Mouse (Mus musculus) intestine, postnatal 0 days (tissue): ENCODE measurements around the gene Gm21760. TPM values are rescaled to one million over a fixed set of nuclear protein-coding genes. Genes with fewer than 3 reads are reported as not detected.
"Not testable (repeated sequence)": the region's sequence is repeated elsewhere in the genome, so short reads cannot be mapped to it uniquely, and the experiment has no call there.

Experiments used
- ATAC-seq: fragments of 200-750 bp; cut with Nextera tagmentation; 2 replicates; pipeline ENCODE4 v1.8.0; 2017; ENCODE audit warnings: mild to moderate bottlenecking, moderate TSS enrichment, moderate library complexity
- H3K27ac ChIP-seq: fragments of 300-500 bp; sonication (generic); 2 replicates; pipeline ENCODE4 v1.5.1; 2014; ENCODE audit warnings: mild to moderate bottlenecking, low read depth, low read length, moderate library complexity
- H3K27me3 ChIP-seq: fragments of 300-500 bp; sonication (generic); replicated peaks from 2 replicates; pipeline ENCODE4 v1.6.1; 2014; ENCODE audit warnings: low read length, mixed read lengths; ENCODE audit not compliant: control insufficient read depth, insufficient read depth
- H3K36me3 ChIP-seq: fragments of 300-500 bp; sonication (generic); 2 replicates; pipeline ENCODE4 v1.6.1; 2014; ENCODE audit warnings: mild to moderate bottlenecking, moderate library complexity; ENCODE audit not compliant: control insufficient read depth, insufficient read depth
- H3K4me1 ChIP-seq: fragments of 300-500 bp; sonication (generic); replicated peaks from 2 replicates; pipeline ENCODE4 v1.6.1; 2014; ENCODE audit warnings: antibody characterized with exemption, low read length, mixed read lengths; ENCODE audit not compliant: control insufficient read depth, insufficient read depth
- H3K4me2 ChIP-seq: fragments of 300-500 bp; sonication (generic); replicated peaks from 2 replicates; pipeline ENCODE4 v1.6.1; 2014; ENCODE audit warnings: low read depth, mild to moderate bottlenecking, moderate library complexity
- H3K4me3 ChIP-seq: fragments of 300-500 bp; sonication (generic); 2 replicates; pipeline ENCODE4 v1.5.1; 2014; ENCODE audit warnings: low read depth, low read length
- H3K9ac ChIP-seq: fragments of 300-500 bp; sonication (generic); 2 replicates; pipeline ENCODE4 v1.6.1; 2014; ENCODE audit warnings: mild to moderate bottlenecking, low read depth, low read length
- H3K9me3 ChIP-seq: fragments of 300-500 bp; sonication (generic); 2 replicates; pipeline ENCODE4 v1.6.1; 2016; ENCODE audit warnings: mixed run types; ENCODE audit not compliant: control insufficient read depth
- WGBS: fragments of 180-500 bp; shearing (Covaris S2); extraction: QIAGEN DNeasy Blood & Tissue Kit; methylation state at CpG from one replicate; pipeline ENCODE4 v1.1.7; 2014; 5-methylcytosine and 5-hydroxymethylcytosine counted together
- polyA plus RNA-seq: library from polyadenylated mRNA; unstranded; fragments of >200 nt; fragmentation: Nextera tagmentation; extraction: Ambion mirVana; gene quantifications from 2 replicates; pipeline ENCODE4 v1.2.1, GENCODE M21; 2015

The Gm21760 gene
- not detected in 2 replicates for polyA plus RNA-seq

GRCm38 (mm10) chrY:80133479-80133878 lies at the start of gene Gm21760:
TSS of gene Gm21760 (plus strand) at chrY:80133779.
- not testable (repeated sequence) for H3K27ac ChIP-seq, H3K4me1 ChIP-seq, H3K27me3 ChIP-seq, H3K9ac ChIP-seq, H3K4me3 ChIP-seq, H3K36me3 ChIP-seq, ATAC-seq, H3K9me3 ChIP-seq, H3K4me2 ChIP-seq
- no CpG with 5 or more reads among the region's 6 CpGs for WGBS
